Mouse (Mus musculus) stomach, postnatal 0 days (tissue): ENCODE results near the gene Eps15.

Experiments
- CTCF ChIP-seq: IDR thresholded peaks from 2 replicates; pipeline ENCODE4 v1.5.1; 2016; ENCODE audit warnings: antibody characterized with exemption, low read depth, mild to moderate bottlenecking, moderate library complexity
- EP300 ChIP-seq: optimal IDR thresholded peaks from 2 replicates; pipeline ENCODE3; 2016; ENCODE audit warnings: antibody characterized with exemption

- TF ChIP-seq CTCF: no peak
- no peak for TF ChIP-seq EP300
These were observed 131.4 kb downstream of the Eps15 start for GRCm38 (mm10) chr4:109411377-109411967.
